Mouse (Mus musculus) small intestine, adult 2 months (tissue): ENCODE data around the gene Rtkn.

Source experiments
- CTCF ChIP-seq: fragments of 200-500 bp; IDR thresholded peaks from 2 replicates; pipeline ENCODE4 v1.5.1; 2012; ENCODE audit warnings: low read depth, mild to moderate bottlenecking, control low read depth, inconsistent platforms, low read length, moderate library complexity, mixed read lengths; ENCODE audit not compliant: insufficient replicate concordance, insufficient read length; ENCODE audit errors: extremely low read depth
- POLR2A ChIP-seq: fragments of 200-500 bp; IDR thresholded peaks from 2 replicates; pipeline ENCODE4 v1.6.1; 2012; ENCODE audit warnings: low read depth, mild to moderate bottlenecking, control low read depth, inconsistent platforms, low read length, moderate library complexity

- TF ChIP-seq POLR2A (no peak), CTCF (no peak)
Measured at GRCm38 (mm10) chr6:83184858-83185435, 49.7 kb downstream of the Rtkn start.
